Mouse (Mus musculus) left cerebral cortex, adult 6 months (tissue): ENCODE measurements around the gene Rock2. TPM values are rescaled to one million over a fixed set of nuclear protein-coding genes. Genes with fewer than 3 reads are reported as not detected.

Experiments used
- long read RNA-seq, 2 experiments: library from polyadenylated mRNA; unstranded; transcript quantifications; one replicate each; pipeline ENCODE4 v2.0.0; 2019 to 2020
- polyA plus RNA-seq: library from polyadenylated mRNA; unstranded; fragments of <200 nt; fragmentation: Nextera tagmentation; gene quantifications from 2 replicates; pipeline ENCODE4 v1.2.3, GENCODE M21; 2021

The Rock2 gene
- 15.7 and 17.5 TPM in 2 replicates for polyA plus RNA-seq
- long read RNA-seq, experiment 1, partial matches to known transcripts, result 53 of 59 reads
- long read RNA-seq, experiment 1, other reads (novel, unspliced or antisense), result 6 of 59 reads
- long read RNA-seq, experiment 2, partial matches to known transcripts, result 41 of 91 reads
- long read RNA-seq, experiment 2, other reads (novel, unspliced or antisense), result 50 of 91 reads

GRCm38 (mm10) chr12:16894396-16895220 is at the start of gene Rock2:
TSS of gene Rock2 (plus strand) at chr12:16894895.

GRCm38 (mm10) chr12:16999739-17000497 is 105.2 kb downstream of the Rock2 start, which contains the start of gene Pqlc3:
TSS of gene Pqlc3 (minus strand) at chr12:17000408.

GRCm38 (mm10) chr12:17011100-17011870 is 116.6 kb downstream of the Rock2 start, which contains the start of gene 2410004P03Rik:
TSS of gene 2410004P03Rik (minus strand) at chr12:17011727.

Other genes starting within 250 kb of the Rock2 start
- gene Ntsr2, start 241.5 kb upstream of the Rock2 start, polyA plus RNA-seq, result 240 and 282 TPM in 2 replicates
- 0.25 and 0.51 TPM in 2 replicates for gene Greb1, start 94.0 kb upstream of the Rock2 start, polyA plus RNA-seq
- gene E2f6, start 83.9 kb upstream of the Rock2 start, polyA plus RNA-seq, result 5.7 and 28.5 TPM in 2 replicates
- gene Pqlc3, start 105.5 kb downstream of the Rock2 start, polyA plus RNA-seq, result 0.74 and 1.2 TPM in 2 replicates
- gene 2410004P03Rik, start 116.8 kb downstream of the Rock2 start, polyA plus RNA-seq, result 1.7 and 2.1 TPM in 2 replicates